Mouse (Mus musculus): ENCODE results near the gene Ccer2. TPM values are rescaled to one million over a fixed set of nuclear protein-coding genes. Genes with fewer than 3 reads are reported as not detected.

The Ccer2 gene
- polyA plus RNA-seq, 1 experiment from 2014 or later: 1.5 TPM

GRCm38 (mm10) chr7:28733211-28733610 is 22.8 kb upstream of the Ccer2 start:
- Histone ChIP-seq H3K27ac (replicated peaks; ENCODE audit: low read depth, low read length) (no peak overlapping the region), H3K4me3 (ENCODE audit: low read depth, low read length) (peak overlapping the region; percentile 36), H3K36me3 (replicated peaks; ENCODE audit: control insufficient read depth, insufficient read depth, low read depth, low read length) (no peaks in the 10 kb centered on the region; the same call in none of the 2 replicates), H3K9ac (replicated peaks; ENCODE audit: low read length) (peak overlapping the region; percentile 44; the same call in 1 of the 2 replicates), H3K4me1 (ENCODE audit: control insufficient read depth, insufficient read depth, low read length) (no peaks in the 10 kb centered on the region; the same call in 1 of the 2 replicates), H3K27me3 (ENCODE audit: control insufficient read depth, insufficient read depth, low read length) (no peaks in the 10 kb centered on the region), H3K9me3 (replicated peaks; ENCODE audit: control insufficient read depth, low read length) (no peaks in the 10 kb centered on the region), H3K4me2 (ENCODE audit: low read depth, low read length) (peak overlapping the region; percentile 88)
- WGBS: 8% methylated on average over 11 of the region's 11 CpGs
- ATAC-seq (replicated peaks; ENCODE audit: insufficient number of reproducible peaks, low FRiP score, low TSS enrichment, low read depth) (0 out of 2 replicates have a peak, but pooled peaks have one; percentile 2), DNase-seq (ENCODE audit: low spot score) (no peak)

GRCm38 (mm10) chr7:28735701-28736100 is 20.3 kb upstream of the Ccer2 start:
- Histone ChIP-seq H3K27me3 (ENCODE audit: control insufficient read depth, insufficient read depth, low read length) (no peaks in the 10 kb centered on the region), H3K36me3 (replicated peaks; ENCODE audit: control insufficient read depth, insufficient read depth, low read depth, low read length) (no peaks in the 10 kb centered on the region; the same call in none of the 2 replicates), H3K4me1 (ENCODE audit: control insufficient read depth, insufficient read depth, low read length) (no peaks in the 10 kb centered on the region; the same call in 1 of the 2 replicates), H3K9me3 (replicated peaks; ENCODE audit: control insufficient read depth, low read length) (no peaks in the 10 kb centered on the region), H3K4me3 (ENCODE audit: low read depth, low read length) (no peak overlapping the region), H3K9ac (replicated peaks; ENCODE audit: low read length) (no peak overlapping the region), H3K4me2 (ENCODE audit: low read depth, low read length) (no peak overlapping the region), H3K27ac (replicated peaks; ENCODE audit: low read depth, low read length) (no peak overlapping the region)
- ATAC-seq (replicated peaks; ENCODE audit: insufficient number of reproducible peaks, low FRiP score, low TSS enrichment, low read depth) (no peak), DNase-seq (ENCODE audit: low spot score) (no peak)
- 84% methylated on average over 6 of the region's 6 CpGs for WGBS

- H3K4me3 ChIP-seq (ENCODE audit: low read depth, low read length): no peak overlapping the region
- H3K27ac ChIP-seq (replicated peaks; ENCODE audit: low read depth, low read length): no peak overlapping the region
- H3K9ac ChIP-seq (replicated peaks; ENCODE audit: low read length): no peak overlapping the region
- H3K36me3 ChIP-seq (replicated peaks; ENCODE audit: control insufficient read depth, insufficient read depth, low read depth, low read length): no peaks in the 10 kb centered on the region; the same call in none of the 2 replicates
- DNase-seq (ENCODE audit: low spot score) (no peak), ATAC-seq (replicated peaks; ENCODE audit: insufficient number of reproducible peaks, low FRiP score, low TSS enrichment, low read depth) (no peak)
- no peak overlapping the region for H3K4me2 ChIP-seq (ENCODE audit: low read depth, low read length)
- no peaks in the 10 kb centered on the region for H3K27me3 ChIP-seq (ENCODE audit: control insufficient read depth, insufficient read depth, low read length)
- 95% methylated on average over 21 of the region's 21 CpGs for WGBS
- H3K4me1 ChIP-seq (ENCODE audit: control insufficient read depth, insufficient read depth, low read length): peaks cover 4% of the 10 kb centered on the region
- H3K9me3 ChIP-seq (replicated peaks; ENCODE audit: control insufficient read depth, low read length): no peaks in the 10 kb centered on the region
Measured at GRCm38 (mm10) chr7:28739829-28740228, 16.1 kb upstream of the Ccer2 start.

GRCm38 (mm10) chr7:28740949-28741348 is 15.0 kb upstream of the Ccer2 start:
- Histone ChIP-seq H3K4me2 (ENCODE audit: low read depth, low read length) (peak overlapping the region; percentile 78), H3K27me3 (ENCODE audit: control insufficient read depth, insufficient read depth, low read length) (no peaks in the 10 kb centered on the region), H3K9ac (replicated peaks; ENCODE audit: low read length) (peak overlapping the region; percentile 76), H3K9me3 (replicated peaks; ENCODE audit: control insufficient read depth, low read length) (no peaks in the 10 kb centered on the region), H3K4me3 (ENCODE audit: low read depth, low read length) (peak overlapping the region; percentile 73), H3K36me3 (replicated peaks; ENCODE audit: control insufficient read depth, insufficient read depth, low read depth, low read length) (no peaks in the 10 kb centered on the region; the same call in none of the 2 replicates), H3K27ac (replicated peaks; ENCODE audit: low read depth, low read length) (no peak overlapping the region), H3K4me1 (ENCODE audit: control insufficient read depth, insufficient read depth, low read length) (peaks cover 4% of the 10 kb centered on the region)
- DNase-seq (ENCODE audit: low spot score) (no peak), ATAC-seq (replicated peaks; ENCODE audit: insufficient number of reproducible peaks, low FRiP score, low TSS enrichment, low read depth) (no peak)
- WGBS: 41% methylated on average over 9 of the region's 9 CpGs

GRCm38 (mm10) chr7:28741368-28741708 is 14.6 kb upstream of the Ccer2 start:
- H3K36me3 ChIP-seq (replicated peaks; ENCODE audit: control insufficient read depth, insufficient read depth, low read depth, low read length): no peaks in the 10 kb centered on the region; the same call in none of the 2 replicates
- peak overlapping the region; percentile 78 for H3K4me2 ChIP-seq (ENCODE audit: low read depth, low read length)
- under 1% methylated on average over 13 of the region's 13 CpGs for WGBS
- H3K9me3 ChIP-seq (replicated peaks; ENCODE audit: control insufficient read depth, low read length): no peaks in the 10 kb centered on the region
- H3K27ac ChIP-seq (replicated peaks; ENCODE audit: low read depth, low read length): peak overlapping the region; percentile 47; the same call in 1 of the 2 replicates
- no peak for ATAC-seq (replicated peaks; ENCODE audit: insufficient number of reproducible peaks, low FRiP score, low TSS enrichment, low read depth)
- no peaks in the 10 kb centered on the region for H3K27me3 ChIP-seq (ENCODE audit: control insufficient read depth, insufficient read depth, low read length)
- DNase-seq (ENCODE audit: low spot score): no peak
- peak overlapping the region; percentile 73 for H3K4me3 ChIP-seq (ENCODE audit: low read depth, low read length)
- peaks cover 4% of the 10 kb centered on the region for H3K4me1 ChIP-seq (ENCODE audit: control insufficient read depth, insufficient read depth, low read length)
- H3K9ac ChIP-seq (replicated peaks; ENCODE audit: low read length): peak overlapping the region; percentile 76

GRCm38 (mm10) chr7:28741709-28742438 is 14.1 kb upstream of the Ccer2 start, which contains the start of the genes Mrps12 and Sars2:
Mrps12 (minus strand) TSS chr7:28741820.
Sars2 (plus strand) TSS chr7:28741992.
- ATAC-seq (replicated peaks; ENCODE audit: insufficient number of reproducible peaks, low FRiP score, low TSS enrichment, low read depth): peak; percentile 97
- peak within 1 kb of the TSS; percentile 73 for H3K4me3 ChIP-seq (ENCODE audit: low read depth, low read length)
- DNase-seq (ENCODE audit: low spot score): peak; percentile 99
- peak within 1 kb of the TSS; percentile 47; the same call in 1 of the 2 replicates for H3K27ac ChIP-seq (replicated peaks; ENCODE audit: low read depth, low read length)
- WGBS: 0% methylated on average over 39 of the region's 39 CpGs
- no peaks in the 10 kb centered on the region for H3K9me3 ChIP-seq (replicated peaks; ENCODE audit: control insufficient read depth, low read length)
- peak within 1 kb of the TSS; percentile 81 for H3K9ac ChIP-seq (replicated peaks; ENCODE audit: low read length)
- H3K4me1 ChIP-seq (ENCODE audit: control insufficient read depth, insufficient read depth, low read length): peaks cover 4% of the 10 kb centered on the region
- peak within 1 kb of the TSS; percentile 78 for H3K4me2 ChIP-seq (ENCODE audit: low read depth, low read length)
- H3K27me3 ChIP-seq (ENCODE audit: control insufficient read depth, insufficient read depth, low read length): no peaks in the 10 kb centered on the region
- H3K36me3 ChIP-seq (replicated peaks; ENCODE audit: control insufficient read depth, insufficient read depth, low read depth, low read length): no peaks in the 10 kb centered on the region; the same call in 1 of the 2 replicates

- peaks cover 2% of the 10 kb centered on the region for H3K36me3 ChIP-seq (replicated peaks; ENCODE audit: control insufficient read depth, insufficient read depth, low read depth, low read length)
- no peak overlapping the region for H3K4me3 ChIP-seq (ENCODE audit: low read depth, low read length)
- H3K9me3 ChIP-seq (replicated peaks; ENCODE audit: control insufficient read depth, low read length): no peaks in the 10 kb centered on the region
- H3K9ac ChIP-seq (replicated peaks; ENCODE audit: low read length): no peak overlapping the region
- no peaks in the 10 kb centered on the region for H3K27me3 ChIP-seq (ENCODE audit: control insufficient read depth, insufficient read depth, low read length)
- 0 out of 2 replicates have a peak, but pooled peaks have one; percentile 10 for ATAC-seq (replicated peaks; ENCODE audit: insufficient number of reproducible peaks, low FRiP score, low TSS enrichment, low read depth)
- H3K4me1 ChIP-seq (ENCODE audit: control insufficient read depth, insufficient read depth, low read length): 0 out of 2 replicates have a peak, but pooled peaks cover 2% of the 10 kb centered on the region
- H3K27ac ChIP-seq (replicated peaks; ENCODE audit: low read depth, low read length): no peak overlapping the region
- no peak for DNase-seq (ENCODE audit: low spot score)
- no peak overlapping the region for H3K4me2 ChIP-seq (ENCODE audit: low read depth, low read length)
- WGBS: 91% methylated on average over 7 of the region's 7 CpGs
Measured at GRCm38 (mm10) chr7:28749935-28750334, 6.0 kb upstream of the Ccer2 start.

GRCm38 (mm10) chr7:28758623-28759022 is 2.6 kb downstream of the Ccer2 start:
- Histone ChIP-seq H3K9me3 (replicated peaks; ENCODE audit: control insufficient read depth, low read length) (no peaks in the 10 kb centered on the region), H3K36me3 (replicated peaks; ENCODE audit: control insufficient read depth, insufficient read depth, low read depth, low read length) (peaks cover 3% of the 10 kb centered on the region; the same call in 1 of the 2 replicates), H3K27me3 (ENCODE audit: control insufficient read depth, insufficient read depth, low read length) (peaks cover 5% of the 10 kb centered on the region; the same call in 1 of the 2 replicates), H3K27ac (replicated peaks; ENCODE audit: low read depth, low read length) (no peak overlapping the region), H3K4me1 (ENCODE audit: control insufficient read depth, insufficient read depth, low read length) (no peaks in the 10 kb centered on the region), H3K4me2 (ENCODE audit: low read depth, low read length) (no peak overlapping the region), H3K9ac (replicated peaks; ENCODE audit: low read length) (no peak overlapping the region), H3K4me3 (ENCODE audit: low read depth, low read length) (no peak overlapping the region)
- DNase-seq (ENCODE audit: low spot score) (no peak), ATAC-seq (replicated peaks; ENCODE audit: insufficient number of reproducible peaks, low FRiP score, low TSS enrichment, low read depth) (no peak)
- 82% methylated on average over 13 of the region's 13 CpGs for WGBS
